Mouse (Mus musculus) lung, adult 18-20 months (tissue): ENCODE measurements around the gene Srarp.

Experiments used
- DNase-seq, 2 experiments: peaks; one replicate each; pipeline ENCODE4 v3.0.0; 2022; ENCODE audit warnings: mixed read lengths in 2 of 2

Srarp gene

DNA sequence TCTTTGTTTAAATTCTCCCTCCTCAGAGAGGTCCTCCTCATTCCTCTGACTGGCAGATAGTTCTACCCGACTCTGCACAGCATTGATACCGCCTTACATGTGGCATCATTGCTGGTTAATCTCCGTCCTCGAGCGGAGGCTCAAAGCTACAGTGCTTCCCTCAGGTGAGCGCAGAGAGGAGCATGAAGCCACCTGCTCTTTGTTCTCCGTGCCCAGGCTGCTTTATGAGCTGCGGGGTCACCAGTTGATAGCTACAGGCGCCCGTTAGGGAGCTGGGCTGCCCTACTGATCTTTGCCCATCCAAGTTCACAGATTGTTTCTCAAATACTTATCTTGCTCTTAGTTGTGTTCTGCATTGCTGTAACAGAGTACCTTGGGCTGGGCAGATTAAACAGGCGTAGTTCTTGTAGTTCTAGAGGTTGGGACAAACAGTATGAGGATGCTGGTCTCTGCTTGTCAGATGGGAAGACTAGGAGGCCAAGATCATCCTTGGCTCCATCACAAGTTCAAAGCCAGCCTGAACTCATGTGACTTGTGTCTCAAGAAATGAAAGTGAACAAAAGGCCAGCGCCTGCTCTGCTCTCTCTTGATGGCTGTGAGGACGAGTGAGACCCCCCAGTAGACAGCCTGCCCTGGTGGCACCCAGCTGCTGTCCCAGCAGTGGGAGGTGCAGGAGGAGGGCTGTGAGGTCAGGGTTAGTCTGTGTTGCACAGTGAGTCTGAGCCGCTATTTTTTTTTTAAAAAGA lies 20.5 kb upstream of the Srarp start:
- DNase-seq: no peak

DNA sequence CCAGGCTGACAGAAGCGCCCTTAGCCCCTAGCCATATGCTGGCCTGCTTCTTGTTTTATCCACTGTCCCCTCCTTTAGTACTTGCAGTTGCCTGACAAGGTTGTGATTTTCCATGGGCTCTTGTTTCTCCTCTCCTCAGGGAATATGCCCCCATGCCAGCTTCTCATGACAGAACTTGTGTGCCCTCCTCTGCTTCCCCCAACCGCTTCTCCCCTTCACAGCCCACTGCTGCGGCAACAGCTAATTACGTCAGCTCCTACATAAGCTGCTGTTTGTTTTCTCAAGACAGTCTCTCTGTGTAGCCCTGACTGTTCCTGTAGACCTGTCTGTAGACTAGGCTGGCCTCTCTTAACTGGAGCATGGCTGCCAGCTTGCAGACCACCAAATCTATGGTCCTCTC lies 19.6 kb upstream of the Srarp start:
- DNase-seq: no peak

DNA sequence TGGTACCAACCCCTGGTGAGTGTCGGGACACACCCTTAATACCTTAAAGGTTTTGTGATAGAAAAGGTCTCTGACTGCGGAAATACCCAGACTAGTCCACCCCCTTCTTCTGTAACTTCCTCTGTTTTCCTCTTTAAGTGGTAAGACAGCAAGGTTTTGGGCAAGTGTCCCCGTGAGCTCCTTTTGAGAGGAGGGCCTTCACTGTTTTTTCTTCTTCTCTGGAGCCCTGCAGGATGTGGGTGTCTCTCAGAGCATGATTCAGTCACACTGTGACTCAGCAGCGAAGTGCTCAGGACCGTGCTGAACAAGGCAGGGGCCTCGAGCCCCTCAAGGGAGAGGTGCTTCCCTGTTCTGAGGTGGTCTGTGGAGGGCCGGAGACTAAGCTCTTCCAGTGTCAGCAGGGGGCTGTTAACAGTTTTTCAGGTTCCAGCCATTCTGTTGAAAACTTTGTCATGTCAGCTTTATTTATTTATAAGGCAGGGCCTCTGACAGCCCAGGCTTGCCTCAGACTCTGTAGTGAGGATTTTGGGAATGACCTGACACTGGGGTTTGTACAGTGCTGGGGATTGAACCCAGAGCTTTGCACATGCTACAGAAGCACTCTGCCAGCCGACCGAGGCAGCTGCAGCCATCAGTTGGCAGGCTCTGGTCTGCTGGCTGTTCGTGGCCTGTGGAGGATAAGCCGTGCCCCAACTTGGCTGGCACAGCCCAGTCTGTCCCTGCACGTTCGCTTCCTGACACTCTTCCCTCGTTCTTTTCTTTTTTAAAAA lies 18.9 kb upstream of the Srarp start:
- no peak for DNase-seq

DNA sequence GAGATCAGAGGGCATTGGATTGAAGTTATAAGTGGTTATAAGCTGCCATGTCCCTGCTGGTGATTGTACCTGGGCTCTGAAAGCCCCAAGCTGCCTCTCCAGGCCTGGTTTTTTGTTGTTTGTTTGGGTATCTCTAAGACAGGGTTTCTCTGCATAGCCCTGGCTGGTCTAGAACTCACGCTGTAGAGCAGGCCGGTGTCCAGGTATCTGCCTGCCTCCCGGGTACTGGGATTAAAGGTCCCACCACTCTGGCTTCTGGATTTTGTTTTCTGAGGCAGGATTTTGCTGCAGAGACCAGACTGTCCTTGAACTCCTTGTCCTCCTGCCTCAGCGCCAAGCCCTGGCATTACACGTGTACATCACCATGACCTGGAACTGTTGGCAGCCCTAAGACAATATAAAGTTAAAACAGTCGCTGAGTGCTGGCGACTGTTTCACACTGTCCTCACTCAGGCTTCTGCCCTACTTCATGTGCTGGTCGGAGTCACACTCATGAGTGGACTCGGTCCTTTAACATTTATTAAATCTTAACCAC lies 16.1 kb upstream of the Srarp start:
- DNase-seq: no peak

DNA sequence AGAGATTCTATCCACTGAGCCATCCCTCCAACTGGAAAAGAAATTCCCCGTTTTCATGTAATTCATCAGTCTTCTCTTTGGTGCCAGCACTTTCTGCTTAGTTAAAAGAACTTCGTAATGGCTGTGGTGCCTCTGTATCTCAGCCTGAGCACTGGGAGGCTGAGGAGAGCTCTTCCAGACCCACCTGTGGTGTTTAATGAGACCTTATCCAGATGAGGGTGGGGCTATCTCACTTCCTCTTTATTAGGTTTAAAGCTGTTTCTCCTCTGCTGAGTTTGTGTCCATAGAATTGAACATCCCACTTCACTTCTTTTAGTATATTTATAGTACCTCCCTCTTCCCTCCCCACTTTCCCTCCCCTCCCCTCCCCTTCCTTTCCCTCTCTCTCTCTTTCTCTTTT lies 15.3 kb upstream of the Srarp start:
- DNase-seq: no peak

DNA sequence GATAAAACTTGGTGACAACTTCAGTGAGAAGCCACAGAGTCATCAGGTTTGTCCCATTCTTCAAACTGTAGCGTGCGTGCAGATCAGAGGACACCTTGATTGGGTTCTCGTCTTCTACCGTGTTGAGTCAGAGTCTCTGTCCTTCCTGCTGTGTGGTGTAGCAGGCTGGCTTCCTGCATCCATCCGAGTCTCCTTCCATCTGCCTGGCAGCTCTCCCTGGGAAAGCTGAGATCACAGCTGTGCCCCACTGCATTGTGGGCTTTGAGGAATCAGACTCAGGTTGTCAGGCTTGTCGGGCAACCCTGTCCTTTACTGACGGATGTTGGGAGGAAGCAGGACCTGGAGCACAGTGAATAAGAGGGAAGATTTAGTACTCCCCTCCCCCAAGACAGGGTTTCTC lies 10.3 kb upstream of the Srarp start:
- no peak for DNase-seq

DNA sequence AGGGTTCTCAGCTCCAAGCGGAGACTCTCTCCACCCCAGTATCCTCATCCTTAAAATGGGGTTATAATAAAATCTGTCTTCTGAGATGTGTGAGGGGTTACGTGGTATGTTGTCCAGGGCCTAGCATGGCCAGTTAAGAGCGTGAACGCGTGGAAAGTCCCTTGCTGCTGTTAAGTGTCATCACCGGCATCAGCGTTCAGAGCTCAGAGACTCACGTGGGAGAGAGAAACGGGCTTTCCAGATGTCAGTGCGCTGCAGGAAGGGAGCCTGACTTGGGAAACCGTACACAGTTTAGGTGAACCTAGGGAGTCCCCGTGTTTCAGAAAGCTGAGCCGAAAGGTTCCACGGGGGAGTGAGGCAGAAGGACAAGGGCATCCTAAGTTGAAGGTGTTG lies 9.4 kb upstream of the Srarp start:
- DNase-seq: no peak

DNA sequence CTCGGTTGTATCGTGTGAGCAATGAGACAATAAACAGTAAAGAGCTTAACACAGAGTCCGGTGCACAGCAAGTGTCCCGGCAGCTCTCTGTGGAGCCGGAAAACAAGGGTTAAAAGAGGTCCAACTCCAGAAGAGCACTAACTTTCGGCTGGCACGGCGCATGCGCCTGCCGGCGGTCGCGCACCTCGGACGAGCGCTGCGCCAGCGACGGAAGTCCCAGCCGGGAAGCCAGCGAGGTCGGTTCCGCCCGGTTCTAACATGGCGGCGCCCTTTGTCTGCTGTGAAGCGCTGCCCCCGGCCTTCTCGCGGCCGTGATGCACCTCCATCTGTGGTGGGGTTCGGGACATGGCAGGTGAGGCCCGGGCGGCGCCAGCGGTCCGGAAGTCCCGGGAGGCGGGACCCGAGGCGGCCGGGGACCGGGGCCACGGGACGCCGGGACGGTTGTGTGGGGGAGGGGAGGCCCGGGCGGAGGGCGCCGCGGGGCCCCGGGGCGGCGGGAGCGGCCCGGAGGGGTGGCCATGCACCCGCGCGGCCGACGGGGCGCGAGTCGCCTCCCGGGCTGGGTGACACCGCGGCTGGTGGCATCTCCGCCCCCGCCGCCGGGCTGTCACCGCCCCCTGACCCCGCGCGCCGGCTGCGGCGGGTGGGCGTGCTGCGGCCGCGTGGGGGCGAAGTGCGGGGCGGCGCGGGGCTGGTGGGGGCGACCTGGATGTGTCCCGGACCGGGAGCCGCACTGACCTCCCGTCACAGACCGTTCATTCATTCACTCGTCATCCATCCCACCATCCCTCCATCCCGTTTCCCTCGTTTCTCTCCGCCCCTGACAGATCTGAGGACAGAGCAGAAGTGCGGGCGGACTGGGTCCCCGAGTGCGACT lies 8.8 kb upstream of the Srarp start, which contains the start of gene Zbtb17:
Gene Zbtb17 (plus strand): TSS at position 204 of the 877 bp plus-strand sequence.
- peak; percentile 86 to 89 for DNase-seq

DNA sequence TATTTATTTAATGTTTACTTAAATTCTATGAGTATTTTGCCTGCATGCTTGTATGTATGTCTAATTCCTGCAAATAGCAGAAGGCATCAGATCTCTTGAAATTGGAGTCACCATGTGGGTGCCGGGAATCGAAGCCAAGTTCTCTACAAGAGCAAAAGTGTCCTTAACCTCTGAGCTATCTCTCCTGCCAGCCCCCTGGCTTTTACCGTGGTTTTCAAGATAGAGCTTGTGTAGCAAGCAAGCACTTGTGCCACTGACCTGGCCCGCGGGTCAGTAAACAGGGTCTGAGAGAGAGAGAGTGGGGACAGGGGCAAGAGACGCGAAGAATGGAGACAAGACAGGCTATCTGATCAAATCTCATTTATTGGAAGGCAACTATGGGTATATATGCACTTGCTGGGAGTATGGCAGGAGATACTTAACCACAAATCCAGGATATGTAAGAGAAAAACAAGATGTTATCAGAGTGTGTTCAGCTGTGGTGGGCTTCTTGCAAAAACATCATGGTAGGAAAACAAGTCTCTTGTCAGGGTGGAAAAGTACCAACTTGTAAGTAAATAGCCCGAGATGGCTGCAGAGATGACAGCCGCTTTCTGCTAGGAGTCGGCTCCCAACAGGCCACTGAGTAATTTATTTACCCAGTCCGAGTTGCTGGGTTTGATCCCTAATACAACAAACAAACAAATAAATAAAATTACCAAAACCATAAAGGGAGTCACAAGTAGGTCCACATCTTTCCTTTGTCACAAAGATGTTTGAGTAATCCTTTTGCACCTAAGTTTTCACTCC lies 7.9 kb upstream of the Srarp start:
- DNase-seq: no peak

DNA sequence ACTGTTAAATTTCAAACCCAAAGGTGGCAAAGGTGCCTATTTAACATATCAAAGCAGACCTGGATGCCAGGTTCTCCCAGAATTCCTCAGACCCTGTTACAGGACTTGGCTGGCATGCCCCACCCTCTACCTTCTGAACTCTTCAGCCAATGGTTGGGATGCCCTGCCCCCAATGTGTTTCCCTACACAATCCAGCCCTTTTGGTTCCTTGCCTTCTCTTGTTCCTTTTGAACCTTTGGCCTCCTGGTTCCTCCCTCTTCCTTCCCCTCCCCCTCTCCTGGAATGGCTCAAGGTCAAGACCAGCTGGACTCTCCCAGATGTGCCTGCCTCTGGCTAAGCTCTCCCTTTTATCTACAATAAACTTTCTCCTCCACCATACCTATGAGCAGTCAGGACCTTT lies 5.0 kb upstream of the Srarp start:
- DNase-seq: no peak

DNA sequence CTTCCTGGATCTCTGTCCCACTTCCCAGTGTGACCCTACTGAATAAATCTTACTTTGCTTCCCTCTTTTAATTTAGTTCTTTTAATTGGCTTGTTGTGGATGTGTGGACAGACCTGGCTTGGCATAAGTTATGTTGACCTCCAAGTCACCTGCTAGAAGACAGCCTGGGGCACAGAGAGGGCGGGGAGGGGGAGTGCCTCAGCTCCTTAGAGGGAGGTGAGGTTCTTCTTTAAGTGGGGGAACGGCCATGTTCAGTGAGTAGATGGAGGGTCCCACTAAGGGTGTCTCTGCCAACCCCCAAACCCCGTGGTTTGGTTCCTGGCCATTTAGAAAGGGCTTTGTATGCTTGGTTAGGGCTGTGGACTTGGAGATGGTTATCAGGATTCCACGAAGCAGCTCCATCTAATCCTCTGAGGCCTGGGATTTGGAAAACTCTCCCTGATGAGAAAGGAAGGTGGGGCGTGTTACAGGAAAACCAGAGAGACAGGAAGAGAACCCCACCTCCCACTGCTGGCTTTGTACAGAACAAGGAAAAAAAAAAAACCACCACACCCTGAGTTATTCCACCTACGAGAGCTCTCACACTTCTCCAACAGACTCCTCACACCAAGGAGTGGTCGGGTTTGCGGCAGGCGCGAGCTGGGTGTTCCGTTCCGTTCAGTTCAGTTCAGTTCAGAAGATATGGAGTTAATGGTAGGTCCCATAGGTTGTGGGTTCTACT lies 3.3 kb upstream of the Srarp start:
- no peak for DNase-seq

DNA sequence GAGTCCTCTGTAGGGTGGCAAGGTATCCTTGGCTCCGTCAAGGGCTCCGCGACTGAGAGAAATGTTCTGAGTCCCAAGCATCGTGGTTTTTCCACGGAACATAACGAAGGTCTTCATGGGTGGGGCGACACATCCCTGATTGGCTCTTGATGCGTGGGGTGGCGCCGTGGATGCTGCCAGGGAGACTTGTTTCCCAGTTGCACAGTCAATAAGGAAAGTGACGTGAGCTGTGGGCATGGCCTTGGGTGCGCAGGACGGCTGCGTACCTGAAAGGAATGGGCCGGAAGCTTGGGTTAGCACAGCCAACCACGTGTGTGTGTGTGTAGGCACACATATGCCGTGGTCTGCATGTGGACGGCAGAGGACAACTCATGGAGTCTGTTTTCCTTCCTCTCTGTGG lies 2.7 kb downstream of the Srarp start:
- DNase-seq: no peak

DNA sequence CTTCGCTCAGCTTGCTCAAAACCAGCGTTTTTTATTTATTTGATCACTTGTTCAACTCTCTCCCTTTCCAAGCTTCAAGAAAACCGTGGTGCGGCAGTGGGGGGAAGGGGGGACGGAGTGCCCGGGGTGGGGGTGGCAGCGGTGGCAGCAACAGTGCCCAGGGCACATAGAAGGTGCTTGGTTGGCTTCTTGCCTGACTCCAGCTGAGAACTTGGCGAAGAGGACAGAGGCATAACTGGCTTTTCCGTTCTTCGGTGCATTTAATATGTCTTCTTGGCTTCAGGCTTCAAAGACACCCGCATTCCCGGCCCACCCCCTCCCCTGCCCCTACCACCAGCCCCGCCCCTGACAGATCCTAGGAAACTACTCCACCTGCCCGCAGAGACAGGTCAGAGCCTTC lies 3.2 kb downstream of the Srarp start:
- no peak for DNase-seq

DNA sequence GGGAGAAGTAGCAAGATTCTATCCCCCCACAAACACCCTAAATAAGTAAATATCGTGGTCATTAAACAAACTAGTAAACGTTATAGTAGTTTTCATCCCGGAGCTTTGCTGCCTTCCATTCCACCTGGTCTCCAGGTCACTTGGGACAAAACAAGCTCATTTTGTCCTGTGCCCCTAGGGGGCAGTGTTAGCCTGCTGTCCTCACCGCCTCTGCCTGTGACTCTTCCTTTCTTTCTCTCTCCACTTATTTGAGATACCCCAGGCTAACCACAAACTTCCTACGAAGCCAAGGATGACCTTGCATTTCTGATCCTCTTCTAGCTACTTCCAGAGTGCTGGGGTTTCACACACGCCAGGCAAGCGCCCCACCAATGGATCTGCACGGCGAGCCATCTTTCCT lies 4.9 kb downstream of the Srarp start:
- peak; percentile 61 to 77 for DNase-seq

DNA sequence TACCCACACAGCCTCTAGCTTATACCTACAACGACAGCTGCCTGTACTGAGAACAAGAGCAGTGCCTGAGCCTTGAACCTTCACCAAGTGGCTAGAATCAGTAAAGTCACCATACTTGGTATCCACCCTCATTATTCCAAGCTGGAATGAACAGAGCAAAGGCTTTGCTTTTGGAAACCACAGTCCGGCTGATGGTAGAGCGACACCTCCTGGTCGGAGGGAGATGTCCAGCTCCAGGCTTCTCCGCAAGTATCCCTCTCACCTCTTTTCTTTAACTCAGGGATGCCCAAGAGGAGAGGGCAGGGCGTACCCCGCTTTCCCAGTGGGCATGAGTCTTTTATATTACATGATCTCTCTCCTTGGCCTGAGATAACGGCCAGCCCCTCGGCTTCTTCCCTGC lies 6.1 kb downstream of the Srarp start:
- no peak for DNase-seq

DNA sequence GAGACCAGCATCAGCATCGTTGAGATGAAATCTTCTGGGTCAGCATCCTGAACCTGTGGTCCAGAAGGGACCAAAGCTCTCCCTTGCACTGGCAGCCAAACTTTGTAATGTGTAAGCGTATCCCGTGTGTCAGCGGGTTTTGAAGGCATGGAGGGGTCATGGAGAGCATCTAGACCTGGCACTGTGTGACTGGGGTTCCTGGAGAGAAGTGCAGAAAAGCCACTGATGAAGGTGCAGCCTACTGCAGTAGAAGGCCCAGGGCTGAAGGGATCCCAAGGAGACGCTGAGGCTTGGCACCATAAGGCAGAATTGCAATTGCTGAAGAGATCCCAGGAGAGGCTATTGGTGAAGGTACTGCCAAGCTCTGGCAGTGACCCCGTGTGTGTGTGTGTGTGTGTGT lies 6.5 kb downstream of the Srarp start:
- DNase-seq: no peak

DNA sequence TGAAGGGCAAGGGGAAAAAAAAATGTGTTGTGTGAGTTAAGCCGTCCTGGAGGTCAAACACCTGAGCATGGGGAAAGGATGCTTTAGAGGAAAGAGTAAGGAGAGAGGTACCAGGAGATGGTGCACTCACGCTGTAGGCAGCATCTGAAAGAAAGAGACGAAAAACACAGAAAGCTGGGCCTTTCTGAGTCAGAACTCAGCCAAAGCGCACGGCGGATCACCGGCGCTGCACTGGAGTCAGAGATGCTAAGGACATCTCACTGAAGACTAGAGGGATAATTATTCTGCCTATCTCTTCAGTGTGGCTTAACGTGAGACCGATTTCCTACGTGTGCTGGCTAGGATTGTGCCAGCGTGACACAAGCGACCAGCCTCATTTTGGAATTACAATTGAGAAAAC lies 8.0 kb downstream of the Srarp start:
- DNase-seq: no peak

DNA sequence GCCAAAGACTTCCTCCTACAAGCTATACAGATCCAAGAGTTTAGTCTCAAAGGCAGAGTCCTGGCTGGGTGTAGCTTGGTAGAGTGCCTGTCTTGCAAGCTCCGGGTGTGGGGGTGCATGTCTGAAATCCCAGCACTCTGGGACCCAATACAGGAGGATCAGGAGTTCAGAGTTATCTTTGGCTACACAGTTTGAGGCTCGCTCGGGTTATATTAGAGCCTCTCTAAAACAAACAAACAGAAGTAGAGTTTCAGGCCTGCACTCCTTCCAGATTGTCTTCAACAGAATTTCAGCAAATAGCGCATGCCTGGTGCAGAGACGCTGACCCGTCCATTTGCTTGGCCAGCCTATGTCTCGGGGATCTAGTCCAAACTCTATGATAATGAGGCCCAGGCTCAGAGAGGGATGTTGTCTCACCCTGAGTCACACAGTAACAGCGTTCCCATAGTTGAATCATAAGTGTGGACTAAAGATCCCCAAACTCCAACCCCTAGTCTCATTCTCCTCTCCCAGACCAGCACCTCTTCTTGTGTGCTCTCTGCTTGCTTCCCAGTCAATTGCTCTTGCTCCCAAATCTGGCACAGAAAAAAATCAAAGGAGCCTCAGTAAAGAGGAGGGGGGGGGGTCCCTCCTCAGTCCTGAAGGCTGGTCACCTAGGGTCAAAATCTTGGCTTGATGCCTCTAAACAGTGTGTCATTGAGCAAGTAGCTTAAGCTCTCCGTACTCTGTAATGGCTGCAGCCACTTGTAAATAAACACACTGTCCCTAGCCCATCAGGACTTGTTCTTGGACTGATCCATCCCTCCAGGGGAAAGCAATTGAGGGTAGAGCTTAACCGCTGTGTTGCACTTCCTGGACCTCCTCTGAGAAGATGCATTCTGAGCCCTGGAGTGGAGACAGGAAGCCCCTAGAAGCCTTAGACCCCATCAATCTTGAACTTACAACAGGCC lies 8.8 kb downstream of the Srarp start:
- no peak for DNase-seq

DNA sequence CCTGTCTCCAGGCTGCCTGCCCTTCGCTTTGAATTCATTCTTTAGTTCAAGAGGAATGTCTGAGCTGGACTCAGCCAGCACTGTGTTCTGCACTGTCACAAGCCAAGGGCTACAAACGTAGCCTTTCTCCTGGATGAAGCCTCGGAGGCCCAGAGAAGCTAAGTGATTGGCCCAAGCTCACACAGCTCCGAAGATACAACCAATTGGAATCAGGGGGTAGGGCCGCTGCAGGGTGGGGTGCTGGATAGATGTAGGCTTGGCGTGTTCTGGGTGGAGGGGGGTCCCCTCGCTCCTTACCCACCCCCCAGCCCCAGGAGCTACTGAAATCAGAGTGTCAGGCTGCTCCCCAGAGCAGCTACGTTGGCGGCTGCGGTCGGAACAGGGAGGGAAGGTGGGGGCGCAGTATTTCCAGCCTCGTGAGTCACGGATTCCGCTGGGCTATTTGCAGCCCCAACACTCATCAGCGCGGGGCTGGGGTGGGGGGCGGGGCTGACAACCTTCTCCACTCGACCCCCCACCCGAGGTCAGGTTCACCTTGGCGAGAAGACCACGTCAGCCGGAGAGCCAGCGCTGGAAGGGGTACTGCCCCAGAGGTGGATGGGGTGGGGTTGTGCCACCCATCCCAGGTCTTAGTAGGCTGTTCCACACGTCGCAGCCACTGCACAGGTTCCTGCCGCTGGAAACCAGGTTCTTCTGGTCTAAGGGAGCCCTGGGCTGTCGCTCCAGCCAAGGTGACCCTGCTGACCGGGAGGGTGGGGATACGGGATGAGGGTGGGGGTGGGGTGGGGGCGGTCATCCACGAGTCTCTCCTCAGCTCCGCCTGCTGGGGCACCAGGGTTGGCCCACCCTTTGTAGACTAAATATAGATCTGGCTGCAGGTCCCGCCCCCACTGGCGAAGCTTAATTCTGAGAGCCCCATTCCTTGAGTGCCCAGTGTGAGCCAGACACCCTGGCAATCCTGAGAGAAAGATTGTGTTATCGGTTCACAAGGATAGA lies 10.1 kb downstream of the Srarp start:
- peak; percentile 29 to 34 for DNase-seq
